Mouse (Mus musculus) frontal cortex, postnatal 36 days (tissue): ENCODE data around the gene Kcnt2.

Experiments
- DNase-seq, 2 experiments: peaks; one replicate each; pipeline ENCODE4 v3.0.0; 2022; ENCODE audit warnings: low spot score in 2 of 2

The Kcnt2 gene

DNA sequence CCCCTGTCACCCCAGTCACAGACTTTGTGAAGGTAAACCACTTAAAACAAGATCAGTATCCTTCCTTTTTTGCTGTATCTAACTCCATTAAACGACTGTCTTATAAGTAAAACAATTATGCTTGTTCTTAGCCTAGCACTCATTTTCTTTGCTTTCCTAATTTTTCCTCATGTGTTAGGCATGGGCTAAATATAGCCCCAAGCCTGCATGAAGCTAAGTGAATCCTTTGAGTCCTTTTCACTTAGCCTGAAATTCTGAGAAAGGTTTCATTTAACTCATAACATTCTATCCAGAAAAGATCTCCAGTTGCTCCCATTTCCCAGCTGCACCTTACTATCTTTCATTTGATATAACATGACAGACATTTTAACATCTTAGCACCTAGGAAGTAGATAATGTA is 127.6 kb downstream of the Kcnt2 start:
- peak in 1 of 2 experiments; percentile 22 for DNase-seq

DNA sequence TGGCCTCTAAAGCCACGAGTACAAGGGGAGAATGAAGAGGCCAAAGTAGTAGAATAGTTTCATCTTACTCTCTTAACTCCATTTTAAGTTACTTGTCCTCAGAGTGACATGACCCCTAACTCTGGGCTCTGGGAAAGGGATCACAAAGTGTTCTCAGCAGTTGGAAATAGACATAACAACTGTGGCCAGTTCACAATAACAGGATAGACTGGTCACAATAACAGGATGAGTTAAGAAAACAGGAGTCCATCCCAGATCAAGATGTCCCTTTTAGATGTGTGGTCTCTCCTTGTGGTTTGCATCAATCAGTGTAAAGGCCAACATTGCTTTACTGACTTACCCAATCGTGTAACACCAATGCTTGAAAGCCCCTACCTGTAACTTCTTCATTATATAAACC is 132.8 kb downstream of the Kcnt2 start:
- no peak for DNase-seq

DNA sequence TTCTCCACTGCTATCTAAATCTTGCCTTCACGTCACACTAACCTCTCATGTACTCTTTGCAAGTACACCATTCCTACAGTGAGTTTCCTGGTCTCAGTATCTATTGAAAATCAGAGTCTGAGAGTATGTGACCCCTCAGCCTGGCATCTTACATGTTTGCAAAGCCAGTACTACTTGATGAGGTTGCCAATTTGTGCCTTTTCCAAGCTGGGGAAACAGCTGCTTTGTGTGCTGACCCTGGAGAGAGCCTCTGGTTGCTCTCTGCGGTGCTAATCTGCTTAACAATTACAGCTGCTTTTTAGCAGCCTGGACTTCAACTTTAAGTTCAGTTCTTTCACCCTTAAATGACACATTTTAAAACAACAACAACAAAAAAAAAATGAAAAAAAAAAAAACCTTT is 133.6 kb downstream of the Kcnt2 start:
- no peak for DNase-seq

DNA sequence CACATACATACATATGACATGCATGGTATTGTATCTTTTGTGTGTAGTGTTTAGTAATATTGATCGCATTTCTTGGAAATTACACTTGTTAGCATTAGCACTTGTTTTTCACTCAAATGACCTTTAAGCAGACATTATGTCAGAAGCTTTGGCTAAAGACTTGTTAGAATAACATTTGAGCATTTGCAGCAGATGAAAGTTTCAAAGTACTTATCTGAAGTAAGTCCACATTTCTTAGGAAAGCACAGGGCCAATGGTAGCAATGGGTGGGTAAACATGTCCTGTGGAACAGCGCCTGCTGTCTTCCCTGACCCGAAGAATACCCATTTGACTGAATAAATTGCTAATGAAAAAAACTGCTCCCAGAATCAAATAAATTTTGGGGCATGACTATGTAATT is 135.1 kb downstream of the Kcnt2 start:
- DNase-seq, result no peak

DNA sequence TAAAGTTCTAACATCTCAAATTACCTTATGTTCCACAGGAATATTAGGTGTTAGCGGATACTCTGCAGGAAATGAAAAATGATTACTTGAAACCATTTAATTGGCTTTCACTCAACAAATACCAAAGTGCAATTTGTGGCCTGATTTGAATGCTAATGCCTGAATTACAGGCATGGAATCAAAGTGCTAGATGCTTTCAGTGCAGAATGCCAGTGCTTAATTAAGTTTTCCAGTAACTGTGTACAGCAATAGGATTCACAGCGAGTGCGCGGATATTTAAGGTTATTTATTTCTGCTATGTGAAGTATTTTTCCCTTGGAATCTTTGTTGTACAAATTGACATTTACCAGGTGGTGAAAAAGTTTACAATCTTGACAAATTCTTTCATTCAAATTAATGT is 144.3 kb downstream of the Kcnt2 start:
- DNase-seq, result no peak

DNA sequence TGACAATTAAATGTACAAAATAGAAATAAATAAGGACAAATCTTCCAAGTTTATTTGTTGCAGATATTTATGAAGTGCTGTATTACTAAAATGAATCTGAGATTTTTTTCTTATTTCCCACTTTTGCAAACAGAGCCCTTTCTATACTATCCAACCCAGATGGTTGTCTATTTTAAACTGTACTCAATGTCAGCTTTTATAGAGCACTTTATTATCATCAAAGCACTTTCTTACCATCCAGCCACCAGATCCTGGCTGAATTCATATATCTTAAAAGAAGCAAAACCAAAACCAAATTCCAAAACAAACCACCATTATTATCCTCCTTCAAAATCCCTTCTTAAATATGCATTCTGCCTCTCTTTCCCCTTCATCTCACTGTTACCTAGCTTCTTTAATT is 151.8 kb downstream of the Kcnt2 start:
- DNase-seq, result no peak

DNA sequence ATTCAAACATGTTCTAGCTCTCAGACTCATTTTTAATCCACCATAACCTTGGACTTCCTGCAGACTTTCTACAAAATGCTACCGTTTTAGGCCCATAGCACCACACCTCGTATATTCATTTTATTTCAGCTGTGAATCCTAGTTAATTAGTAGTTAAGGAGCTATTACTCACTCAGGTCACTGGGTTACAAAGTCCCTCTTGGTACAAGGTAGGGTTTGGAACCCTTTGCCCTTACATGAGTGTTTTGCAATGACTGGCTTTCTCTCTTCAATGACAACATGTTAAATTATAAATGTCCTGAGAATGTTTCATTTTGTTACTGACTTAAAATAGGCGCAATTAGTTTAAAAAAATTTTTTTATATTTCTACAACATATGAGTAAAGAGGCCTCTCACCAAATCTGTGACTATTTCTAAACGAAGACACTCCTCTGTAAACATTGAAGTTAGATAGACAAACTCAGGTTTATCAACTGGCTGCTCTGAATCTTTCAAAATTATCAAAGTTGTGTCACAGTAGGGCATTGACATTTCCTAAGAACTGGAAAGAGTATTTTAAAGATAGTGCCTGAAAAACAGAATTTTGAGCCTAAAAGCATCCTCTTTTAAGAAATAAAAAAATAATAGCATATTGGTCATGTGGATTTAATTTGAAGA is 160.8 kb downstream of the Kcnt2 start:
- DNase-seq, result no peak

DNA sequence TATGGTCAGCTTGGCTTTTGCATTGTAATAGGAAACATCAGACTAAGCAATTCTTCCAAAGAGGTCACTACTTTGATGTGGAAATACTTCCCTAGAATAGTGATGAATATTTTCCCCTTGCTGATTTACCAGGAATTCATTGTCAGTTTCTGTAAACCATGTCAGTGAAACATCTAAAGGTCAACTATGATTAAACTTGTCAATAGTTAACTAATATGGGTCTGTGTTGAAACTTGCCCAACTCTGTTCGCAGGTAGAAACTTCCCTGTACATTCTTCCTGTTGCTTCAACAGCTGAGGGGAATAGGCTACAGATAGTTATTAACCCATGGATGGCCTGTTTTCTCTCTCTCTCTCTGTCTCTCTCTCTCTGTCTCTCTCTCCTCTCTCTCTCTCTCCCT is 169.8 kb downstream of the Kcnt2 start:
- no peak for DNase-seq

DNA sequence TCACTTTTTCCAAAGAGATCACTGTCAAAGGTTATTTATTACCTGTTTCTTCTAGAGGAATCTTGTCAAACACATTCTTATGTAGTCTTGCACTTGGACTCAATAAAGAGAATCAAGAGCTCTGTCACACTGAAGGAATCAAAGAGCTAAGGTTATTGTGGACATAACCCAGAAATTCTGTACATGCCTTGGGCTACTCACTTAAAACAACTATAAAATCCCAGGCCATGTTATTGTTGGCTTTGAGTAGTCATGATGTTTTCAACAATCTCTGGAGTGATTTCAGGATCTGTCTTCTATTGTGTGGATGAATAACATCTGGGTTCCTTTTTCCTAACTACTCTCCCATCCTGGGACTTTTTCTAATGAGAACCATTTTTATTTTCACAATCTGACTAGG is 177.0 kb downstream of the Kcnt2 start:
- no peak for DNase-seq

DNA sequence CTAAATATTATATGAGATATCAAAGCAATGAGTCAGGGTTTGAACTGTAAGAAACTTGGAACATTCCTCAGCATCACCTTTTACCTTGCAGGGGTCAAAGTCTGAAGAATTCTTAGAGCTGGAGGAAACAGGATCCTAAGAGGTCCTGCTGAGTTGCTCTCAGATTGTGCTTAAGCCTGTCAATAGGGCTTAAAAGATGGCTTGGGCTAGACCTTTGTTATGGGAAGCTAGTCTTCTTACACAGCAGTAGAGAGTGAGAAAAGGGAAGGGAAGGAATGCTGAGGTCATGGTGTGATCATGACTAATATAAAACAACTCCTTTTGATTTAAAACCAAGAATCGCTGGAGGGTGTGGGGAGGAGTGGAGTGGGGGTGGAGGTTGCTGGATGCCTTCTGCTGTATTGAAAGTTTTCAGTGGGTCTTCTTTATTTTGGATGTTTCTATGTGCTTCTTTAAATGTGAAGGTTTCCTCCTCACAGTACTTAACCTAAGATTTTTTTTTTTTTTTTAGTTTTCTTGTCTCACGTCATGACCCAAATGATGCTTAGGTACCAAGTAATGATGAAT is 183.4 kb downstream of the Kcnt2 start:
- DNase-seq, result no peak

DNA sequence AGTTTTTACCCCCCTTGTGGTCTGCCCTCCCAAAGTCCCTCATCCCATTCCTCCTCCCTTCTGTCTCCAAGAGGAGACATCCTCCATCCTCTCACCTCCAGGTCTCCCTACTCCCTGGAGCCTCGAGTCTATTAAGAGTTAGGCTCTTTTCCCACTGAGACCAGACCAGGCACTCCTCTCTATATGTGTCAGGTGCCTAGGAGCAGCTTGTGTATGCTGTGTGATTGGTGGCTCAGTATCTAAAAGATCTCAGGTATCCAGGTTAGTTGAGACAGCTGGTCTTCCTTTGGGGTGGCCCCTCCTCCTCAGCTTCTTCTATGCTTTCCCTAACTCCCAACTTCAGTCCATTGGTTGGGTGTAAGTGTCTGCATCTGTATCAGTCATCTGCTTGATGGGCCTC is 186.1 kb downstream of the Kcnt2 start:
- no peak for DNase-seq

DNA sequence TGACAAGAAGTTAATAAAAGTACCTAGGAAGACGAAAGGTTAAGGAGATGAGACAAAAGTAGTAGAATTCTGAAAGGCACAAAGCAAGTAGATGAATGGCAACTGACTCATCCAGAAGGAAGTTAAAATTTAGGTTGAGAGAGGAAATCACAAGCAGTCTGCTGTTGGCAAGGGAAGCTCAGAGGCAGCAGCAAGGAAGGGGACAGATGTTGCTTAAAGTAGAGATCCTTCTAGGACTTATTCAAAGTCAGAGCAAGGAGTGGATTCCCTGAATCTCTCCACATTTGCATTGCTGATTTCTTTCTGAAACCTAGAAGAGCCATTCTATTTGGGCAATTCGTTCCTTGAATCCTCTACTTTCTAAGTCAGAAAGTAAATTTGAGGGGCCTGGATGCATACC is 188.8 kb downstream of the Kcnt2 start:
- DNase-seq, result no peak

DNA sequence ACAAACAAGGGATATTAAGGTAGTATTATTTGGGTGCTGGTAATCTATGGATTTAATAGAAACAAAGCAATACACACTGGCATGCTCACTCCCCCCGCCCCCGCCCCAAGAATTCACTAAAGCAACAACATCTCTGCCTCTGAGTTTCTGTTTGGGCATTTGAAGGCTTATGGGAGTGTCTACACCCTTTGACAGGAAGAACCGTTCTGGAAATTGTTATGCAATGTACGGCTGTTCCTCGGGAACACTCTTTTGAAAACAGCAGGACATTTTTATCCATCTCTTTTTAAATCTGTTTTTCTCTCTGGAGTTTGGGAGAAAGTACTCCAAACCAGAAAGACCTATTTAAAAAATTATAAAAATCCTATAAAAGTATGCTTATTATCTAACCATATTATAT is 192.2 kb downstream of the Kcnt2 start:
- no peak for DNase-seq

DNA sequence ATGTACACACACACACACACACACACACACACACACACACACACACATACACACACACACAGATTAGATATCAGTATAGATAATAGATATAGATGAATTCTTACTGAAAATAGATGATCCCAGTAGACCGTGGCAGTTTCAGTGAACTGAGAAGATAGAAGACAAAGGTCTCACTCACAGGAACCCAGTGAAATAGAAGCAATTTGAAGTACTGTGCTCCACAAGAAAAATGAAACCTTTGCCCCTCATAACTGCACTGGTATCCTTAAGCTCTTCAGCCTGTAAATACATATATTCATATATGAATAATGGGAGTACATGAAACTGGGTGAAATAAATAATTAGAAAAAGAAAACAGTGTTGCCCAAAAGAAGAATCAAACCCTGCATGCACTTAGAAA is 197.9 kb downstream of the Kcnt2 start:
- DNase-seq, result no peak

DNA sequence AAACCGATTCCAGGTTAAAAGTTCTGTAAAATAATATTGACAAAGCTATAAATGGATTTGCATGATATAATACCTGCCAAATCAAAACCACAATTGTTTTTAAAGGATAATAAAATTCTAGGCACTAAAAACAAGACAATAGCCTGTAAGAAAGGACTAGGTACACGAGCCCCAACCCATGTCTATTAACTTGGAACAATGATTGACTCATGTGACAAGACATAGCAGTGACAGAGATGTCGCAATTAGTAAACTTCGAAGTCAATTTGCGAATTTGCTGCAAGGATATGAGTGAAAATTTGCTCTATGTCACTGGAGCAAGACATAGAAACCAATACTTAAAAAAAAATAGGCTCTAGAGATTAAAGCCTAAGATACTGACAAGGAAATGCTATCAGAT is 198.4 kb downstream of the Kcnt2 start:
- no peak for DNase-seq

DNA sequence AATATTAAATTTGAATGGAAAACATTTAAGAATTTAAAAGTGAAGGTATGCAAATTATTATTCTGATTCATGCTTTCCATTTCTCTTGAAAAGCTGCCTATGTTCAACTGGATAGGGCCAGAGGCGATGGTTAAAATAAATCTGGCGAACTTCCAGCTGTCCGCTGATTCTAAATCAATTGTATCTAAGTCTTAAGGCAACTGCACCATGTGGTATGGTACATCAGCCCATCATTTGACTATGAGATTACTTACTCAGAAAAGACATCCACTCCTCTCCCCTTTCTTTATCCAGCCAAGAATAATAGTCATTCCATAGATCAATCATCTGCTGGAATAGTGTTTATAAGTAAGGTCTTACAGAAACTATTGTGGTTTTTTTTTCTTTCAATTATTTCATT is 205.5 kb downstream of the Kcnt2 start:
- no peak for DNase-seq

DNA sequence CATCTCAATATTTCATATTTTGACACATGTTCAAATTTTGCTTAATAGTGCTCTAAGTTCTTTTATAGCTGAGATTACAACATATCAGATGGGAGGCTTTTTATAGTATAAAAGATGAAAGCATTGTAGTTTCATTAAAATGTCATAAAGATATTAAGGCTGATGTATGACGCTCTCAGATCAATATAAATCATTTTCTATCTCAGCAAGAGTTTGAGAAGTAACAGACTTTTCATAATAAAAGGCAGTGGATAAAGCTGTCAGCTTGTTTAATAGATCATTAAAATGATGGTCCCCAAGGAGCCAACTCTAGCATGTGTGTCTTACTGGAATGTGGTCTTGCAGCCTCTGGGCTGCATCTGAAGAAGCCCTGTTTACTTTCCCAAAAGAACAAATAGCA is 206.0 kb downstream of the Kcnt2 start:
- DNase-seq, result no peak

DNA sequence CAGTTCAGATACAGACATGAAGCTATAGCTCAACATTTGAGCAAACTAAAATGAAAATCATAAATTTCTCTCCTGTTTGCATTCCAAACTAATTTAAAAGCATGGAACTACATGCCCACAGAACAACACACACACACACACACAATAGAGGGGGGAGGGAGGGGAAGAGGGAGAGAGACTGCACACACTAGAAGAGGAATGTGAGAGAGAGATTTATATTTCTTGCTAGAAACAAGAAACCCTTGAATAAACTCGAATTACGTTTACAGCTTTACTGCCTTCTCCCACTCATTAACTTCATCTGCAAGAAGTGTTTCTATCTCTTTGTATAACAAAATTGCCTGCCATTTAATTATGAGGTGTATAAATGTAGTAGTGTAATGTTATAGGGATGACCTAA is 209.9 kb downstream of the Kcnt2 start:
- no peak for DNase-seq

DNA sequence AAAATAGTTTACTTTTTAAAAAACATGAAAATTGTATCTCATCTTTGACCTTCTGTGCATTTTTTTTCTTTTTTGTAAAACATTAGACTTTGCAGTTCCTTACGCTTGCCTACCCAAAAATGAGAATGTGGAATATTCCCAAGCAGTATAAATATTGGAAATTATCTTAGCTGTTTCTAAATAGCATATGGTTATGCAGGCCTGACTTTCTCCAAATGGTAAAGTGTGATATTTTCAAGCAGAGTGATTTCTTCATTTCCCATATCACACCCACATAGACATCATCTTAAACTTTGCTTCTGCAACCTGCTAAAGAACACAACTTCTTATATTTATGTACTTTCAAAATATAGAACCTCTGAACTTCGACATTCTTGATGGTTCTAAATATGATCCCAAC is 210.9 kb downstream of the Kcnt2 start:
- no peak for DNase-seq

DNA sequence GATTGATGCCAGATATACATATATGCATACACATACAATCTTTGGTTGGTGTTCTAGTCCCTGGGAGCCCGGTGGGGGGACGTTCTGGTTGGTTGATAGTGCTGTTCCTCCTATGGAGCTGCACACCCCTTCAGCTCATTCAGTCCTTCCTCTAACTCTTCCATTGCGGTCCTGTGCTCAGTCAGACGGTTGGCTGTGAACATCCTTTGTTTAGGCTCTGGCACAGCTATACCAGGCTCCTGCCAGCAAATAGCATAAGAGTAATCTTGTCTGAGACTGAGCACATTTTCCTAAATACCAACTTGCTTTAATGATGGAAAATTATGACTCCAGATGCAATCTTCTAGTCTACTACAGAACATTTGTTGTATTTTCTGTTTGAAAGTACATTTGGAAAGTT is 222.4 kb downstream of the Kcnt2 start:
- no peak for DNase-seq

DNA sequence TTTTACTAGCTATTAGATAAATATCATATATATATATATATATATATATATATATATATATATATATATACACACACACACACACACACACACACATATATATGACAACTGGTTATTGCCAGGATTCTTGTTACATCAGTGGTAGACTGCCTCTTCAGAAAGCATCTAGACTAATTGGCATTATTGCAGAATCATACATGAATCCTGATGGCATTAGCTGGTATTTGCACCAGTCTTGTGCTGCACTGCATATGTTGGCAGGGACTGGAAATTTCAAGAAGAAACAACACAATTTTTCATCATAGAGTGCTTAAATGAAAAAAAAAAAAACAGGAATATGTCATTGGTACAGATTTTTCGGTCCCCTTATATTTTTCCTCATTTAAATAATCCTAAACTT is 223.6 kb downstream of the Kcnt2 start:
- DNase-seq, result no peak

DNA sequence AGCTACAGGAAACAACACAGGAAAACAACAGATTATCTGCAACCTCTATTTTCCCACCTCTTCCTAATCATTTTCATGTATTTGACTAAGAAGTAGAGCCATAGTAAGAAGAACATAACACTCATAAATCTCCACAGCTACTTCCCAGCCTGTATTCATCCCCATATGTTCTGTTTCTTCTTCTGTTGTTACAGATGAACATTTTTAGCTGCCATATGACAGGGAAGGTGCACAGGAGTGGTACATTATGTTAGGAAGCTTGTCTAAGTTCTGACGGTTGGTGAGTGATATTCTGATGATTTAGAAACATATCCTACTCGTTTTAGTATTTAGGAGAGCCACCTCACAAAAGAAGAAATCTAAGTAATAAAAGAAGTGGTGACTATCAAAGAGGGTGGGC is 231.0 kb downstream of the Kcnt2 start:
- peak in 1 of 2 experiments; percentile 41 for DNase-seq

DNA sequence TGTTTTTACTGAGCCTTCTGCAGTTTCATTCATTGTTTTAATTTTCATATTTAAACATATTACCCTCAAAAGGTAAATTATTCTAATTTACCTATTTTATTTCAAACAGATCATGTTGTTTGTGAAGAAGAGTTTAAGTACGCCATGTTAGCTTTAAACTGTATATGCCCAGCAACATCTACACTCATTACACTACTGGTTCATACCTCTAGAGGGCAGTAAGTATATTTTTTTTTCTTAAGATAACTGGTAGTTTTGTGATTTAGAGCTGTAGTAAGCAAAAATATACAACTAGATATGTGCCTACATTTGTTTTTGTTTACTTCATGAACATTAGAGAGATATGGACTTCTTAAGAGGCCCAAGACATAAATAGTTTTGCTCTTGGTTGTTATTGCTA is 238.1 kb downstream of the Kcnt2 start:
- DNase-seq, result no peak

DNA sequence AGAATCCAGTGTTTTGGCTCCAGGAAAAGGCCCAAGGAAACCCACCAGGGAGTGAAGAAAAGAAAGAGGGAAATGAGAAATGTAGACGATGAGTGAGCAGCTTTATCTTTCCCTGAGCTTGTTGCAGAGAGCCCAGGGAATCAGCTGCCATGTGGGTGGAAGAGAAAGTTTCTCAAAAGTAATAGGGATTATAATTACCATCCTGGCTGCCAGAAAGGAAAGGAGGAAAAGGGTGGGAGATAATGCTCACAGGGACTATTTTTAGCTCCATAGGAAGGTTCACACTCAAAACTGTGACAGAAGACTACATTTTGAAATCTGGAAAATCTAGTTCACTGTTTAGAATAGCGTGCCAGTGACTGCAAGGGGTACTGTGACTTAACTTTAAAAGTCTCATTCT is 243.9 kb downstream of the Kcnt2 start:
- DNase-seq, result peak; percentile 35 to 81
